Mouse (Mus musculus) large intestine, adult 2 months (tissue): ENCODE results near the gene Asic3. TPM values are rescaled to one million over a fixed set of nuclear protein-coding genes. Genes with fewer than 3 reads are reported as not detected.

Experiments used
- DNase-seq: peaks from one replicate; pipeline ENCODE4 v3.0.0-alpha.2; 2012; ENCODE audit warnings: low read depth, low spot score
- WGBS: fragments of 180-500 bp; shearing (Covaris S2); methylation state at CpG from one replicate; pipeline ENCODE4 v1.1.7; 2018; 5-methylcytosine and 5-hydroxymethylcytosine counted together
- polyA plus RNA-seq: library from polyadenylated mRNA; depleted of rRNA; stranded (reverse); fragments of >200 nt; gene quantifications from 2 replicates; pipeline ENCODE4 v1.2.3, GENCODE M21; 2012

The Asic3 gene
- polyA plus RNA-seq, 1 experiment = 0.38 TPM

- 76% methylated on average over 13 of the region's 13 CpGs for WGBS
- no peak for DNase-seq
These were observed 746 bp downstream of the Asic3 start for GRCm38 (mm10) chr5:24413938-24414337.

GRCm38 (mm10) chr5:24416222-24416736 lies 3.1 kb downstream of the Asic3 start:
- 6% methylated on average over 21 of the region's 21 CpGs for WGBS
- DNase-seq = no peak

- 95% methylated on average over 10 of the region's 10 CpGs for WGBS
- no peak for DNase-seq
These were observed 4.4 kb downstream of the Asic3 start for GRCm38 (mm10) chr5:24417587-24417986.

GRCm38 (mm10) chr5:24420381-24420780 lies 7.2 kb downstream of the Asic3 start:
- DNase-seq = no peak
- WGBS = 94% methylated on average over 9 of the region's 9 CpGs

GRCm38 (mm10) chr5:24423129-24424003 lies 10.2 kb downstream of the Asic3 start, which contains the start of the genes Cdk5 and Slc4a2:
Gene Cdk5 (minus strand): TSS chr5:24423530.
Gene Slc4a2 (plus strand): TSS chr5:24423837.
- WGBS = under 1% methylated on average over 46 of the region's 46 CpGs
- peak; percentile 98 for DNase-seq

- WGBS = 4% methylated on average over 21 of the region's 21 CpGs
- DNase-seq = no peak
These were observed 11.0 kb downstream of the Asic3 start for GRCm38 (mm10) chr5:24424004-24424781.

GRCm38 (mm10) chr5:24424861-24425411 lies 11.7 kb downstream of the Asic3 start:
- WGBS = 1% methylated on average over 59 of the region's 60 CpGs
- no peak for DNase-seq

GRCm38 (mm10) chr5:24425421-24426036 lies 12.3 kb downstream of the Asic3 start:
- no peak for DNase-seq
- WGBS = 1% methylated on average over 29 of the region's 30 CpGs

GRCm38 (mm10) chr5:24426037-24426432 lies 12.8 kb downstream of the Asic3 start:
- no peak for DNase-seq
- 4% methylated on average over 10 of the region's 10 CpGs for WGBS

- DNase-seq = no peak
- 13% methylated on average over 9 of the region's 9 CpGs for WGBS
These were observed 13.5 kb downstream of the Asic3 start for GRCm38 (mm10) chr5:24426556-24427284.

- 28% methylated on average over 12 of the region's 12 CpGs for WGBS
These were observed 14.1 kb downstream of the Asic3 start for GRCm38 (mm10) chr5:24427285-24427633.

GRCm38 (mm10) chr5:24427981-24428402 lies 14.8 kb downstream of the Asic3 start:
- DNase-seq = no peak
- 18% methylated on average over 15 of the region's 15 CpGs for WGBS

More at GRCm38 (mm10) chr5:24427285-24427633, 14.1 kb downstream of the Asic3 start:
- DNase-seq = no peak

GRCm38 (mm10) chr5:24428596-24428995 lies 15.4 kb downstream of the Asic3 start:
- 21% methylated on average over 9 of the region's 9 CpGs for WGBS

GRCm38 (mm10) chr5:24433993-24434392 lies 20.8 kb downstream of the Asic3 start:
- whole genome bisulfite sequencing = 92% methylated on average over 8 of the region's 8 CpGs
- no peak for DNase-seq

More at GRCm38 (mm10) chr5:24428596-24428995, 15.4 kb downstream of the Asic3 start:
- no peak for DNase-seq

- no peak for DNase-seq
- 93% methylated on average over 8 of the region's 8 CpGs for WGBS
These were observed 28.0 kb downstream of the Asic3 start for GRCm38 (mm10) chr5:24441187-24441586.

- WGBS = 70% methylated on average over 9 of the region's 9 CpGs
- DNase-seq = no peak
These were observed 28.8 kb downstream of the Asic3 start for GRCm38 (mm10) chr5:24442029-24442428.

GRCm38 (mm10) chr5:24443204-24443603 lies 30.0 kb downstream of the Asic3 start:
- DNase-seq = no peak
- 89% methylated on average over 7 of the region's 7 CpGs for WGBS

- 82% methylated on average over 12 of the region's 12 CpGs for WGBS
- no peak for DNase-seq
These were observed 30.7 kb downstream of the Asic3 start for GRCm38 (mm10) chr5:24443927-24444326.
